Mouse (Mus musculus) lung, postnatal 14 days (tissue): Measurements from ENCODE around the gene Tomm40.

Experiments
- DNase-seq: peaks from one replicate; pipeline ENCODE4 v3.0.0; 2021

Tomm40 gene

DNA sequence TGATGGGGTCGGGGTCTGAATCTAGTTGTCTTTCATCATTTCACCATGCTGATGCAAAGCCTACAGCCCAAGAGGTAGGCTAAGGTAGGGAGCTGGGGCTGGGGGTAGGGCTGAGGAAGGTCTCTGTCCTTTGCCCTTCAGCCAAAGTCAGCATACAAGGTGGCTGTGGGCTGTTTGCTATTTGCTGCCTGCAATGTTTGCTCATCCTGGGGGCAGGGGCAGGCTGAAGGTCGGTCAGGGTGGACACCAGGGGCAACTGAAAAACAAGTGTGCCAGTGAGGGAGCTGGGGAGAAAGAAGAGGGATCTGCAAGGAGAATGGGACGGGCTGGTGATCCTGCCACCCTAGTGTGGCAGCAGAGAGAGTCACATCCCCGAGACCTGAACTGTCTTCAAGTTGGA, 29.9 kb downstream of the Tomm40 start:
- no peak for DNase-seq

DNA sequence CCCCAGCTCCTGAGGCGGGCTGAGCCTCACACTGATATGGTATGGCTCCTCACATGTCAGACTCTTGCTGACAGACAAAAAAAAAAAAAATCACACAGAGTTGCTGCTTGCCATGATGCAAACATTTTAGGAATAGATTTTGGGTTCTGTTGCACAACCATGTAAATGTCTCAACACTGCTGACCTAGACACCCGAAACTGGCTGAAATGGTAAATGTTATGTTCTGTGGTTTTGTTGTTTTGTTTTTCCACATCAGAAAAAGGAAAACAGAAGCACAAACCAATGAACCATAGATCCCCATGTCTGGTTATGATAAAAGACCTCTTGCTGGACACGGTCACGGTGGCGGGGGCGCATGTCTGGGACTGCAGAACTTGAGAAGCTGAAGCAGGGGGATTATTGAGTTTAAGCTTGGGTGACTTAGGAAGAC, 31.5 kb downstream of the Tomm40 start:
- no peak for DNase-seq

DNA sequence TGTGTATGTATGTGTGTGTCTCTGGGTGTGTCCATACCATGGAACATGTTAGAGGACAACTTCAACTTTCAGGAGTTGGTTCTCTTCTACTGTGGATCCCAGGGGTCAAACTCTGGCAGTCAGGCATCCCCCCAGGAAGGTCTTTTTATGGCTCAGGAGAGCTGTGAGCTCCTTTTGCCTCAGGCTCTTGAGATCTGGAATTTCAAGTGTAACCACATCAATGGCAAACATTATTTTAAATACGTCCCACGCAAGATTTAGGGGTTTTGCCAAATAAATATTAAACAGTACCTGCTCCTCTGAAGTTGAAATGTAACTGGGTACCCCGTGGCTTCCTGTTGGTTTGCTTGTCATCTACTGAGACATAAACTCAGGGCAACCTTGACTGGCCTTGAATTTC, 32.3 kb downstream of the Tomm40 start:
- DNase-seq: no peak

DNA sequence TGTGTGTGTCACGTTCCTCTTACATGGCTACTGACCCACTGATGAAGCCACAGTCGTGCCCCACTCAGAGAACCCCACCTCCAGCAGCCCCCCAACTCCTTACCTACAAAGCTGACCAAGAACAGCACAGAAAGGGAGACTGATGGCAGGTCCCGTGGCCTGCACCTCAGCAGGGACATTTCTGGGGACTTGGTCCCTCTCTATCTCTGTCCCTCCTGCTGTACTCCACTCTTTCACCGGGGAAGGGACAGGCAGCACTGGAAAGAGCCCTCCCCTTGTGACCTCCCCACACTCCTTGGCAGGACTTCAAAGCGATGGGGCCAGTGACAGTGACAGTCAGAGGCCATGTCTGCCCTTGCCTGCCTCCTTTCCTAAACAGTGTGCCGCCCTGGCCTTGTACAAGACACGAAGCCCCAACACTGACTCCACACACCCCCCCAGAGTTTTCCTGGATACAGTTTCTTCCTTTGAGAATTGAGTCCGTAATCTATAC, 34.0 kb downstream of the Tomm40 start, which contains the start of the genes Gm44805 and Apoc4:
Gene Gm44805, minus strand, starts transcription at position 222 of the 493 bp plus-strand sequence.
Gene Apoc4, minus strand, starts transcription at position 278 of the 493 bp plus-strand sequence.
- no peak for DNase-seq

DNA sequence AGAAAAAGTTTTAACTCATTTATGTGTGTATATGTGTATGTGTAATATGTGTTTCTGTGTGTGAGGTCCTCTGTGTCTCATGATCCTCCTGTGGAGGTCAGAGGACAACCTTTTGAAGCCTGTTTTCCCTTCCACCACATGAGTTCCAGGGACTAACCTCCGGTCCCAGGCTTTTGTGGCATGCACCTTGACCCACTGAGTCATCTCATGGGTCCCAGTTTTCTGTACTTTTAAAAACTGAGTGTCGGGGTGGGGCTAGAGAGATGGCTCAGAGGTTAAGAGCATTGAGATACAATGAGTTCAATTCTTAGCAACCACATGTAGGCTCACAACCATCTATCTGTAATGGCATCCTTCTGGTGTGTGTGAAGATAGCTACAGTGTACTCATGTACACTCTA, 34.5 kb downstream of the Tomm40 start:
- DNase-seq: no peak

DNA sequence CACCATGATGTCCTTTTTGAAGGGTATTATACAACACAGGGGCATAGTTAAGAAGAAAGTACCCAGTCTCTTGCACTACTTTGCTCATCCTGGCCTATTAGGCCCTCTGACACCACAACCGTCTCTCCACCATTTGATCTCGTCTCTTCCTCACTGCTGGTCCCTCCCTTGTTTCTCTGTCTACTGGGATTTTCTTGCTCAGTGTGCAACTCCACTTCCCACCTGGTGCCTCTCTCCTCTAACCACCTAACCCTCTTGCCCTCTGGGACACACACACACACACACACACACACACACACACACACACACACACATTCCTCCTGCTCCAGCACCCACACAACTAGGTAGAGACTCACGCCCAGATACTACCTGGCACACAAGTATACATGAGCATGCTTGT, 36.3 kb downstream of the Tomm40 start:
- DNase-seq: no peak

DNA sequence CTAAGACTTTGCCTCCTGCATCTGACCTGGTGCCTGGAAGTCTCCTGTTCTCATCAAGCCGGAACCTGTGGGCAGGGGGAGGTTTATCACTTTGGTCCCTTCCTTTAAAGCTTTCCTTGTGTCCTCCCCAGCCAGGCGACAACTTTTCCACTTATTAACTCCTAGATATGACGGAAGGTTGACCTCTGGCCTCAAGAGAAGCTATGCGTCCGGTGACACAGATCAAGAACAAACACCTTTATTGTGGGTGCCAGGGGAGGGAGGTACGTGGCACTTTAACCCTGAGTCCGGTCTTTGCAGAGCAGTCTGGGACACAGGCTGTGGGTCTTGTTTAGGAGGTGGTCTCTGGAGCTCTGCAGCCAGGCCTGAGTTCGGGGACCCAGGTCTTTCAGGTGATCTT, 37.4 kb downstream of the Tomm40 start, which contains the start of gene Apoc2:
Gene Apoc2, minus strand, starts transcription at position 70 of the 400 bp plus-strand sequence.
- DNase-seq: no peak

DNA sequence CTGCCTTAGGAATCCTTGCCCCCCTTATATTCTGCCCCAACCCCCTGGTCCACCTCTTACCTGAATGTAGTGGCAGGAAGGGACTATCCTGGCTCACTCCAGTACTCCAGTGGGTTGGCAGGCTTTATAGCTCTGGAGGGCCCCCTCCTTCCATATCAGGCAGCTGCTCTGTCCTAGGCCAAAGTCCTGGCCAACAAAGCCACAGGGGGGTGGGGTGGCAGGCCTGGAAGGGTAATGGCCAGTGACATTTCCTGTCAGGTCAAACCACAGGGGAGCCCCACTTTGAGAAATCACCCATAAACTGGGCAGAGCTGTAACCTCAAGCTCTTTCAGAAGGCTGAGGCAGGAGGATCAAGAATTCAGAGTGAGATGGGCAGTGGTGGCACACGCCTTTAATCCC, 38.6 kb downstream of the Tomm40 start:
- DNase-seq: no peak

DNA sequence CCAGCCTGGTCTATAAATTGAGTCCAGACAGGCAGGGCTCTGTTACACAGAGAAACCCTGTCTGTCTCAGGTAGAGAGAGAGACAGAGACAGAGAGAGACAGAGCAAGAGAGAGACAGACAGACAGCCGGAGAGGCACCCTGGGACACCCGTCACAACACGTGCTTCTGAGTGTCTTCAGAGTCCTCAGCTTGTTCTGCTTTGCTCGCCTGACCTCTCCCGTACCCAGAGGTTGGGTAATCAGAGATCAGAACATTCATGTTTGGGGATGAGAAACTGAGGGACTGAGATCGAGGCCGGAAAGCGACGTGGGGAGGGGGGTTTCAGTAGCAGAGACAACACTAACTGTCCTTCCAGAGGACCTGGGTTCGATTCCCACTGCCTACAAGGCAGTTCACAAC, 39.4 kb downstream of the Tomm40 start:
- DNase-seq: no peak

DNA sequence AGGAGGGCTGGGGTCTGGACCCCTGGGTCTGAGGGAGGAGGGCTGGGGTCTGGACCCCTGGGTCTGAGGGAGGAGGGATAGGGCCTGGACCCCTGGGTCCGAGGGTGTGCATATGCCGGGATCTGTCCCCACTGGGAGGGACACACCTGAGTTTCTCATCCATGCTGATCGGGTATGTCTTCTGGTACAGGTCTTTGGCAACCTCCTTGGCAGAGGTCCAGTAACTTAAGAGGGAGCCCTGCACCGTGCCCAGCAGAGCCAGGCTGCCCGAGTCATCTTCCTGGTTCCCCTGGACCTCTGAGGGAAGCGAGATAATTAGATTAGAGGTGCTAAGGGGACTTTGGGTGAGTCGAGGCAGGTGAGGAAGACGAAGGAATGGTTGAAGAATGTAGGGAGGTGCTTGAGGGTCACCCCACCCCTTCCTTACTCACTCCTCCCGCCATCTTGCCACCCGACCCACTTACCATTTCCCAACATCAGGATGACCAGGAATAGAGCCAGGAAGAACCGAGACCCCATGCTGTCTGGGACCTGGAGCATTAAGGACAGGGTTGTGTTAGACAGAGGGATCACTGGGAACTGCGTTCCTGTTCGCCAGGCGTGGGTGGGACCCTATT, 42.0 kb downstream of the Tomm40 start:
- no peak for DNase-seq

DNA sequence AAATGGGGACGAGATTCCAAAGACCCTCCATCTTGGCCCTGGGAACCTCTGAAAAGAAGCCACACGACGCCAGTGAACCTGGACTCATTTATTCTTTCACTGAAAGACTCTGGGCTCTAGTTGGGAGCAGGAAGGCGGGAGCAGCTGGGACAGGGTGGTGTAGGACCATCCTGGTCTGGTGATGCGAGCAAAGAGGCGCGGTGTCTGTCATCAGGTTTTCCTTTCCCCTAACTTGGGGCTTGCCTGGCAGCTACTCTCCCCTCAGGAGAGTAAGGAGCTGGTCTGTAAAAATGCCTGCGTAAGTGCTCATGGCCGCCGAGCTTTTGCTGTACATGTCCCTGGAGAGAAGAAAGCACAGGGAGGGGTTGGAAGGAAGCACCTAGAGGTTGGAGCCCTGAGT, 43.7 kb downstream of the Tomm40 start:
- no peak for DNase-seq

DNA sequence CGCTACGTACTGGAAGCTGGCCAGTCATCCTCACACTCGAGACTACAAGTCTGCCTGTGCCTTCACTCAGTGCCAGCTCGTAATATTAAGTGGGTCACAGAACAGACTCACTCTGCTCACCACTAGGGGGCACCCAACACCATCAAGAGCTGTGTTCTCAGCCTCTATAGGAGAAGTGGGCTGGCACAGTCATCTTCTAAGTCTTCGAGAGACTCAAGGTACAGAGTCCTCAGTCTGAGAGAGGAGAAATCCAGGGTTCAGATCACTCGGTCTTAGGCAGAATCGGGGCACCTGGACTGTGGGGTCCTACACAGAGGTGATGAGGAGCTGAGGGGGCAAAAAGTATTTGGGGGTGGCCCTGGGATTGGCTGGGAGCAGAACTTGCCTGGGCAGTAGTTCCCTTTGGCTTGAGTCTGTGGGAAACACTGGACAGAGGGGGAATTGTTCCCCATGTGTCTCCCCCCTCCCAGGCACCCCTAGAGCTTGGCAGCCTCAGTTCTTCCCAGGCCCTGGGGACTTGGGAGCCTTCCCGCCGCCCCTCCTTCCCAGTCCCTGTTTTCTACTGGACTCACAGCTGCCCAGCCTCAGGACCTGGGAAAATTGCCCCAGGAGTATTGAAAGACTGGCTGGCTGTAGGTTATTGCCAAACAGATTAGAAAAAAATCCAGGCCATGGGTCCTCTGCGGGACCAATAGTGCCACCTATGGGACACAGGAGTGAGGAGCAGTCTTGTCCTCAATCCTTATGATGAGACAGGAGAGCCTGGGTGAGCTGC, 46.1 kb downstream of the Tomm40 start:
- peak; percentile 97 for DNase-seq

DNA sequence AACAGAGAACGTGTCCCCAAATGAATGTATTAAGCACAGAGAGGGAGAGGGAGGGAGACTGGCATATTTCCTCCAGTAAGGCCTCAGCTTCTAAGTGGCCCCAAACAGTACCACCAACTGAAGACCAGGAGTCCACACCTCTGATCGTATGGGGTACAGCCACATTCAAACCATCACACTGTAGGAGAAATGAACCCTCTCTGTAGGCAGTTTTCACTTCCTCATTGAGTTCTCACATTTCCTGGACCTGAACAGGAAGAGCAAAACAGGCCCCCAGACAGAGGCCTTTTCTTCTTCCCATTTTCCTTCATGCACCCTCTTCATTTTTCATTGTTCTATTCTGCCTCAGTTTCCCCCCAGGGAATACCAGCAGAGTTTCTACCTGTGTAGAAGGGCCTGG, 47.8 kb downstream of the Tomm40 start:
- no peak for DNase-seq

DNA sequence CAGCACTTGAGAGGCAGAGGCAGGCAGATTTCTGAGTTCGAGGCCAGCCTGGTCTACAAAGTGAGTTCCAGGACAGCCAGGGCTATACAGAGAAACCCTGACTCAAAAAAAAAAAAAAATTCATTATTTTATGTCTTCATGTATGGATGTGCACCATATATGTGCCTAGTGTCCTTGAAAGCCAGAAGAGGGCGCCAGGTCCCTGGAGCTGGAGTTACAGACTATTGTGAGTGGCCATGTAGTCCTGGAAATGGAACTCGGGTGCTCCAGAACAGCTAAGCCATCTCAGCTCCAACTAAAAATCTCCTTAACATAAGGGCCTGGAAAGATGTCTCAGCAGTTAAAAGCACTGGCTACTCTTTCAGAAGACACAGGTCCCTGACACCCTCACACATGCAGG, 48.5 kb downstream of the Tomm40 start:
- no peak for DNase-seq

DNA sequence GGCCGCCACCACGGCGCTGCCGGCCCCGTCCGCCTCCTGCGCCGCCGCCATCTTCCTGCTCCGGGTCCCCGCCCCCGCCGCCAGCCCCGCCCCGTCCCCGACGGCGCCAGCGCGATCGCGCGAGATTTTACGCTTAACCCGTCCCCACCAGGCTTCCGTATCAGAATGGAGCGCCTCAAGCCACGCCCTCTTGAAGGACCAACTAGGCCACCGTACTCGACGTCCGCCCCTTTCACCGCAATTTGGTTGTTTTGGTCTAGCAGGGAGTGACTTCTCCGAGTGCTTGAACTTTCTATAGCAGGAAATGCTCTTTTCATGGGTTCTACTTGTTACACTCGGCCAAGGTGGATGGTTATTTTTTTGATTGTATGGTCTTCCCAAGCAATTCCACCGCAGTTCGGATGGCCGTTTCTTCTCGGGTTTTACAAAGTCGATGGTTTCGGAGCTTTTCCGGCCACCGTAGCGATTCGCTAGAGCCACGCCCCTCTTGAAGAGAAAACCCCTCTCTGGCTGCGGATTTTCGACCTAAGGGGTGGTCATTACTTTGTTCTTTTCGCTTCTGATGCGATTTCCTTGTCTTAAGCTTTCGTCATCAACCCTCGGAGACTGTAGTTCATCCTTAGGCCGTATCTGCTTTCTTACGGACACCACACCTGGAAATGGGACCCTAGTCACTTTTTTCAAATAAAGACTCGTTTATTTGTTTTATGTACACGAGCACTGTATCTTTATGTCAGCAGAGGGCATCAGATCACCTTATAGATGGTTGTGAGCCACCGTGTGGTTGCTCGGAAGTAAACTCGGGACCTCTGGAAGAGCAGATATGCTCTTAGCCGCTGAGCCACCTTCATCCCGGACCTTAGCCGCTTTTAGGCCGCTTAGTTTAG, 50.0 kb downstream of the Tomm40 start, which contains the start of gene Clptm1:
Gene Clptm1, minus strand, starts transcription at position 79 of the 887 bp plus-strand sequence.
- DNase-seq: peak; percentile 97

DNA sequence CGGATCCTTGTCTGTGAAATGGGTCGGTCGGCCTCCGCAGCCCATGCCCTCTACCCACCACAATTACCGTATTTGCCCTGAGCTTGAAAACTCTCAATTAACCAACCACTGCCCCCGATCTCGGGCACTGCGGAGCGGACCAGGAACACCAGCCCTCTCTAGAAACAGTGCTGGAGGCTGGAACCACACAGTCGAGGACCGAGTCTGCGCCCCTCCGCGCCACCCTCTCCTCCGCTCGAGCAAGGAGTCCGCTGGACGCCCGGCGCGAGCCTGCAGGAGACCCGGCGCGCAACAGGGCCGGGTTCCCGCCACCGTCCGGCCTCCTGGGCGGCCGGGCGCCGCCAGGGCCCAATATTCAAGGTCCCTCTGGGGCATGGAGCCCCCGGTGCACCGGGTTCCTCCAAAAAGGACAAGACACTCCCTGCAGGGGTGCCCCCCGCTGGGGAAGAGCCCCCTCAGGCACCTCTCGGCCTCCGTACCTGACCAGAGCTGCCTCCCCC, 50.7 kb downstream of the Tomm40 start:
- DNase-seq: no peak

DNA sequence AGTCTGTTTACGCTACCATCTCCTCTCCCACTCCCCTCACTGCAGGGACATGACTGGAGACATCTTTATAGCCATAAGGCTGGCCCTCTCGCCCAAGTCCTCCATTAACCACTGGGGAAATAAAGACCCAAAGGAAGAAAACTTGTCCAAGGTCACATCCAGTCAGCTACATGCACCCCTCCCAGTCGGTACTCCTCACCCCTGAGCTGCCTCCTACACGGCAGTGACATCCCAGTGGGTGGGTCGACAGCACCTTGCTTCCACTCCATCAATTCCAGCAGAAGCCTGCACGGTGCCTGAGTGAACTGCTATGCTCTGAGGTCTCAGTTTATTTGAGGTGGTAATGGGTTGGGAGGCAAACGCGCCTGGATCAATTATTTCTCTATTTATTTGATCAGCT, 51.3 kb downstream of the Tomm40 start:
- no peak for DNase-seq

DNA sequence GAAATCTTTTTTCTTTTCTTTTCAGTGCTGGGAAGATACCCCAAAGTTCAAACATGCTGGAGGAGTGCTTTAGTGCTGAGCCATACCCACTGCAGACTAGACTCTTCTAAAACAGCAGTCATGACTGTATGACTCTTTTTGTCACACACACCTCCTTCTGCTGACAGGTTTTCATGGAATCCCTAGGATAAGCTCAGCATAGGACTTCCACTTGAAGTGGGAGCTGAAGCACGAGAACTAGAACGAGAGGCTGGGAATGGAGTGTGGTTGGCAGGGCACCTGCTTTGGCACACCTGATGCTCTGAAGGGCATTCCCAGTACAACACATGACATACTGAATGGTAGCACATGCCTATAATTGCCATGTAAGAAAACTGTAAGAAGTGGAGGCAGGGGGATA, 62.6 kb downstream of the Tomm40 start:
- no peak for DNase-seq
